Comparison of ENCODE assay signal across 8 mouse cellular contexts in genomic region chr5:31598579-31598978, GRCm38 (mm10). TPM values are rescaled to one million over a fixed set of nuclear protein-coding genes. Genes with fewer than 3 reads are reported as not detected.
DNase-seq lines count a peak whose midpoint lies in the region; ATAC-seq lines count a peak whose summit lies in the region.

No protein-coding gene starts in this region.

- intact Hi-C loops in left cerebral cortex, postnatal 4 days (cut with DNase I) = loop anchor here (10.0 kb wide), 1 partner anchor 536 kb away; the partner anchor contains the start of gene Fosl2
- intact Hi-C loops in left cerebral cortex, postnatal 36 days (cut with DNase I) = loop anchor here (5.0 to 10.0 kb wide), 2 partner anchors 36 to 436 kb away; no protein-coding TSS in a partner anchor

- no peaks in the 10 kb centered on the region for H3K36me3 ChIP-seq in forebrain, embryonic 12.5 days (replicated peaks)

- H3K4me1 ChIP-seq in forebrain, embryonic 12.5 days = peaks cover 8% of the 10 kb centered on the region; the same call in 1 of the 2 replicates

- no peak overlapping the region for H3K4me2 ChIP-seq in forebrain, embryonic 12.5 days

- no peak overlapping the region for H3K9ac ChIP-seq in forebrain, embryonic 12.5 days

- WGBS in forebrain, embryonic 12.5 days = 56% methylated on average over 4 of the region's 4 CpGs

- DNase-seq in cerebellum, postnatal 10 days = peak; percentile 39 to 49
- no peak for DNase-seq in cerebellum, adult 9-11 months
- peak; percentile 33 for DNase-seq in left cerebral cortex, postnatal 4 days
- no peak for DNase-seq in left cerebral cortex, postnatal 36 days (ENCODE audit: low spot score in 2 of 2)
- DNase-seq in MN1 (ENCODE audit: low spot score) = peak; percentile 78
- DNase-seq in embryo, embryonic 11 days = peak; percentile 66

- peaks cover 6% of the 10 kb centered on the region; the same call in 1 of the 2 replicates for H3K27me3 ChIP-seq in forebrain, embryonic 12.5 days

- H3K4me3 ChIP-seq in forebrain, embryonic 12.5 days (replicated peaks) = no peak overlapping the region

- ATAC-seq in megakaryocyte-erythroid progenitor cell, adult 5-6 weeks (replicated peaks; ENCODE audit: low FRiP score, low TSS enrichment, poor library complexity, severe bottlenecking) = peak; percentile 38; the same call in 1 of the 2 replicates
- no peak for ATAC-seq in forebrain, embryonic 12.5 days (ENCODE audit: low FRiP score)

- no peak overlapping the region for H3K27ac ChIP-seq in forebrain, embryonic 12.5 days

- no peaks in the 10 kb centered on the region for H3K9me3 ChIP-seq in forebrain, embryonic 12.5 days

RNA-seq across cellular contexts. Expression of gene Mrpl33, which starts 1.8 kb away (rescaled TPM):
- 100 to 1,000 TPM; 116 to 121 TPM for total RNA-seq in left cerebral cortex, postnatal 4 days (2021)
- total RNA-seq in left cerebral cortex, postnatal 36 days (2021) = 10 to 100 TPM; 82.6 to 94.8 TPM
- 290 and 320 TPM in 2 replicates for total RNA-seq in megakaryocyte-erythroid progenitor cell, adult 5-6 weeks (2014; fragmentation: Nextera tagmentation)
- total RNA-seq in megakaryocyte-erythroid progenitor cell, adult 5-6 weeks (2017) = 93.4 and 153 TPM in 2 replicates
- 217 and 231 TPM in 2 replicates for polyA plus RNA-seq in forebrain, embryonic 12.5 days (2016; fragmentation: Nextera tagmentation; extraction: Ambion mirVana)

Comparison
In these comparisons a context has a peak if more than half of its experiments do, and no peak if none do; other contexts are left out.
1. DNase-seq: peak in cerebellum, postnatal 10 days (2 of 2), left cerebral cortex, postnatal 4 days (single experiment), MN1 (single experiment) and embryo, embryonic 11 days (single experiment); none in cerebellum, adult 9-11 months (single experiment) and left cerebral cortex, postnatal 36 days (0 of 2).